Mouse (Mus musculus) liver, embryonic 14.5 days (tissue): Measurements from ENCODE around the gene Cct5. TPM values are rescaled to one million over a fixed set of nuclear protein-coding genes. Genes with fewer than 3 reads are reported as not detected.

Experiments
- ATAC-seq: fragments of 200-750 bp; cut with Nextera tagmentation; 2 replicates; pipeline ENCODE4 v1.8.0; 2017; ENCODE audit warnings: moderate number of reproducible peaks, mild to moderate bottlenecking, moderate library complexity; ENCODE audit not compliant: insufficient read depth
- DNase-seq, 3 experiments: peaks; one replicate each; pipeline ENCODE4 v3.0.0-alpha.2; 2012 to 2013; ENCODE audit warnings: low read depth in 3 of 3, low spot score in 3 of 3
- H3K27ac ChIP-seq: fragments of 300-500 bp; sonication (generic); 2 replicates; pipeline ENCODE4 v1.5.1; 2014; ENCODE audit warnings: moderate library complexity, mild to moderate bottlenecking, control low read depth, inconsistent platforms
- H3K27me3 ChIP-seq: fragments of 300-500 bp; sonication (generic); 2 replicates; pipeline ENCODE4 v1.6.1; 2014; ENCODE audit warnings: mild to moderate bottlenecking, low read length, moderate library complexity; ENCODE audit not compliant: control insufficient read depth, insufficient read depth
- H3K36me3 ChIP-seq: fragments of 300-500 bp; sonication (generic); replicated peaks from 2 replicates; pipeline ENCODE4 v1.6.1; 2014; ENCODE audit warnings: low read depth; ENCODE audit not compliant: control insufficient read depth, insufficient read depth
- H3K4me1 ChIP-seq, 2 experiments: fragments of 200-500 bp in 1 of 2; fragments of 300-500 bp in 1 of 2; sonication (generic) in 1 of 2; replicated peaks; 2 replicates each; pipeline ENCODE4 v1.6.1; 2012 to 2014; ENCODE audit warnings: antibody characterized with exemption in 1 of 2, inconsistent platforms in 1 of 2, low read length in 1 of 2; ENCODE audit not compliant: control insufficient read depth in 2 of 2, insufficient read depth in 2 of 2
- H3K4me2 ChIP-seq: fragments of 300-500 bp; sonication (generic); 2 replicates; pipeline ENCODE4 v1.6.1; 2014; ENCODE audit warnings: low read depth, mild to moderate bottlenecking, control low read depth, moderate library complexity
- H3K4me3 ChIP-seq, 2 experiments: fragments of 200-500 bp in 1 of 2; fragments of 300-500 bp in 1 of 2; sonication (generic) in 1 of 2; 2 replicates each; pipeline ENCODE4 v1.5.1; 2012 to 2014; ENCODE audit warnings: low read depth in 2 of 2, low read length in 2 of 2, mild to moderate bottlenecking in 2 of 2, control low read depth in 1 of 2, inconsistent platforms in 1 of 2, moderate library complexity in 1 of 2; ENCODE audit not compliant: insufficient read depth in 1 of 2
- H3K9ac ChIP-seq: fragments of 300-500 bp; sonication (generic); replicated peaks from 2 replicates; pipeline ENCODE4 v1.6.1; 2014; ENCODE audit warnings: mild to moderate bottlenecking, control low read depth, moderate library complexity
- H3K9me3 ChIP-seq: fragments of 300-500 bp; sonication (generic); 2 replicates; pipeline ENCODE4 v1.6.1; 2016; ENCODE audit warnings: low read length, mixed read lengths; ENCODE audit not compliant: control insufficient read depth
- CTCF ChIP-seq: IDR thresholded peaks from 2 replicates; pipeline ENCODE4 v1.5.1; 2016; ENCODE audit warnings: antibody characterized with exemption, low read depth, control low read depth
- EP300 ChIP-seq: IDR thresholded peaks from 2 replicates; pipeline ENCODE4 v1.6.1; 2016; ENCODE audit warnings: antibody characterized with exemption, low read depth
- WGBS: fragments of 180-500 bp; shearing (Covaris S2); extraction: QIAGEN DNeasy Blood & Tissue Kit; methylation state at CpG from one replicate; pipeline ENCODE4 v1.1.7; 2014; ENCODE audit not compliant: insufficient replicate concordance; 5-methylcytosine and 5-hydroxymethylcytosine counted together
- polyA plus RNA-seq, 2 experiments: library from polyadenylated mRNA; depleted of rRNA in 1 of 2; stranded (reverse) in 1 of 2; unstranded in 1 of 2; fragments of >200 nt; fragmentation: Nextera tagmentation in 1 of 2; extraction: Ambion mirVana in 1 of 2; gene quantifications; 2 replicates each; pipeline versions ENCODE4 v1.2.1 to v1.2.3; 2012 to 2014

The Cct5 gene
- polyA plus RNA-seq (2012; rRNA removed) (101 and 167 TPM in 2 replicates), polyA plus RNA-seq (2014; fragmentation: Nextera tagmentation; extraction: Ambion mirVana) (341 and 347 TPM in 2 replicates)

GRCm38 (mm10) chr15:31601646-31602374, at the start of gene Cct5, which contains the start of gene Fam173b:
Gene Cct5 (minus strand): TSS chr15:31601804.
Gene Fam173b (plus strand): TSS chr15:31601852.
- peak; percentile 96 to 98 (median 97) for DNase-seq
- Histone ChIP-seq H3K9me3 (no peaks in the 10 kb centered on the region), H3K4me3 (peak within 1 kb of the TSS; percentile 75 to 99), H3K4me2 (peak within 1 kb of the TSS; percentile 91), H3K27ac (peak within 1 kb of the TSS; percentile 82), H3K36me3 (peaks cover 9% of the 10 kb centered on the region), H3K9ac (peak within 1 kb of the TSS; percentile 94), H3K27me3 (no peaks in the 10 kb centered on the region), H3K4me1 (peaks cover 6 to 17% of the 10 kb centered on the region in 2 experiments; a peak in 3 of 4 replicates)
- ATAC-seq, result peak; percentile 87
- WGBS, result under 1% methylated on average over 63 of the region's 63 CpGs
- TF ChIP-seq CTCF (peak; percentile 1; the same call in 1 of the 2 replicates), EP300 (peak; percentile 67)

DNA sequence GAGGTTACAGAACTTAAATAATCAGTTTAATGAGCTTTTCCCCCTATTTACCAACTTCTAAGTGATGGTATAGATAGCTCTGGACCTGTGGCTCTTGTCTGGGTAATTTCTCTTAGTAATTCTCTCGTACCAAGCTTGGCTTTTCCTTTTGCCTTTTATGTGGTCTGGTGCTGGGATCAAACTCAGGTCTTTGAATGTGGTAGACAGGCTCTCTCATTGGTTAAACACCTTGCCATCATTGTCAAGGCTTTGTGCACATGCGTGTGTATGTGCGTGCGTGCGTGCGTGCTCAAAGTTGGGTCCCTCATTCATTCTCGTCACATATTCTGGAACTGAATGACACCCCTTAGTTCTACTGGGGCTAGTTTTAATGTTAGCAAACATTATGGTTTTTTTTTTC, 49.2 kb upstream of the Cct5 start:
- H3K4me2 ChIP-seq, result no peak overlapping the region
- H3K9me3 ChIP-seq, result no peaks in the 10 kb centered on the region
- H3K27me3 ChIP-seq, result no peaks in the 10 kb centered on the region
- no peak overlapping the region for H3K4me3 ChIP-seq
- H3K9ac ChIP-seq, result no peak overlapping the region
- DNase-seq (no peak), ATAC-seq (no peak)
- H3K4me1 ChIP-seq, result no peaks in the 10 kb centered on the region
- no peak for TF ChIP-seq CTCF
- no peak for TF ChIP-seq EP300
- WGBS, result 84% methylated on average over 7 of the region's 7 CpGs
- no peak overlapping the region for H3K27ac ChIP-seq
- H3K36me3 ChIP-seq, result no peaks in the 10 kb centered on the region

- no peak overlapping the region for H3K4me3 ChIP-seq
- no peaks in the 10 kb centered on the region for H3K9me3 ChIP-seq
- no peaks in the 10 kb centered on the region for H3K27me3 ChIP-seq
- ATAC-seq (no peak), DNase-seq (no peak)
- no peak overlapping the region for H3K27ac ChIP-seq
- no peaks in the 10 kb centered on the region for H3K4me1 ChIP-seq
- no peaks in the 10 kb centered on the region for H3K36me3 ChIP-seq
- no peak overlapping the region for H3K4me2 ChIP-seq
- TF ChIP-seq CTCF, result no peak
- no peak for TF ChIP-seq EP300
- H3K9ac ChIP-seq, result no peak overlapping the region
- 45% methylated on average over 12 of the region's 12 CpGs for WGBS
These were observed 48.1 kb upstream of the Cct5 start for GRCm38 (mm10) chr15:31649691-31650090.

DNA sequence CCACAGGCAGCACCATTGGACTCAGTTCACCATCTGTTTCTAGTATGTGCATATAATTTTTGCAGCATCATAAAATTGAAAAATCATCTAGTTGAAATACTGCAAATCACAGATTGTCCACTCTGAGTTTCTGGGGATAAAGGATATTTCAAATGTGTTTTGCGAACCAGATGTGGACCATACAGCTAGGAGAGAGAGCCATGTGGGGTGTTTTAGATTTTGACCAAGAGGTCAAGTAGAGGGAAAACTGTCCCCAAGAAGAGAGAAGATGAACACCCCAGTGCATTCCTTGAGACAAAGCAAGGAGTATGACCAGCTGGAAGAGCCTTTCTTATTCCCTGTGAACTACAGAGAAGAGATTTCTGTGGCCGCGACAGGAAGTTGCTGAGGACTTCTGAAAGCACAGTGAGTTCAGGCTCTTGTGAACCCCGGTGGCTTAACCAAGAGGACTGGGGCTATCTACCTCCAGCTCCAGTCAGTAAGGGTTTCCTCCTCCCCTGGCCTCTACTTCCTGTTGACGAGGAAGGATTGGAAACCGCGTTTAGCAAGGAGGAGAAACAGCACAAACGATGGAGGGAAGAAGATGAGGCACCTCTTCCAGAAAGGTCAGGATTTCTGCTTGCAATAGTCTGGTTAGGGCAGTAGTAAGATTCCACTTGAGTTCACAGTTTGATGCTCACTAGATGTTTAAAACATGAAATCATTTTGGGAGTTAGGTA, 46.4 kb upstream of the Cct5 start:
- H3K4me3 ChIP-seq, result no peak overlapping the region
- H3K36me3 ChIP-seq, result no peaks in the 10 kb centered on the region
- TF ChIP-seq CTCF (no peak), EP300 (no peak)
- H3K9ac ChIP-seq, result no peak overlapping the region
- WGBS, result 19% methylated on average over 8 of the region's 8 CpGs
- DNase-seq, result no peak
- no peaks in the 10 kb centered on the region for H3K9me3 ChIP-seq
- H3K4me2 ChIP-seq, result no peak overlapping the region
- H3K4me1 ChIP-seq, result no peaks in the 10 kb centered on the region
- no peaks in the 10 kb centered on the region for H3K27me3 ChIP-seq
- H3K27ac ChIP-seq, result no peak overlapping the region
- ATAC-seq, result no peak

- Histone ChIP-seq H3K4me3 (no peak overlapping the region), H3K36me3 (no peaks in the 10 kb centered on the region), H3K27me3 (no peaks in the 10 kb centered on the region), H3K4me2 (no peak overlapping the region), H3K4me1 (no peaks in the 10 kb centered on the region), H3K9ac (no peak overlapping the region), H3K9me3 (no peaks in the 10 kb centered on the region), H3K27ac (no peak overlapping the region)
- ATAC-seq (no peak), DNase-seq (no peak)
- 60% methylated on average over 6 of the region's 6 CpGs for WGBS
- TF ChIP-seq EP300 (no peak), CTCF (no peak)
These were observed 45.6 kb upstream of the Cct5 start for GRCm38 (mm10) chr15:31647225-31647624.
